Mouse (Mus musculus) kidney, embryonic 14.5 days (tissue): ENCODE data around the gene Neu4. TPM values are rescaled to one million over a fixed set of nuclear protein-coding genes. Genes with fewer than 3 reads are reported as not detected.
"Not testable (repeated sequence)": the region's sequence is repeated elsewhere in the genome, so short reads cannot be mapped to it uniquely, and the experiment has no call there.

Experiments
- ATAC-seq: fragments of 200-750 bp; cut with Nextera tagmentation; 2 replicates; pipeline ENCODE4 v1.8.0; 2017; ENCODE audit warnings: moderate number of reproducible peaks, mild to moderate bottlenecking, moderate TSS enrichment, moderate library complexity; ENCODE audit not compliant: low FRiP score, low TSS enrichment
- H3K27ac ChIP-seq: fragments of 300-500 bp; sonication (generic); 2 replicates; pipeline ENCODE4 v1.5.1; 2014; ENCODE audit warnings: low read depth, mild to moderate bottlenecking, low read length, moderate library complexity, mixed read lengths
- H3K27me3 ChIP-seq: fragments of 300-500 bp; sonication (generic); 2 replicates; pipeline ENCODE4 v1.6.1; 2014; ENCODE audit warnings: mild to moderate bottlenecking, low read length; ENCODE audit not compliant: control insufficient read depth, insufficient read depth
- H3K36me3 ChIP-seq: fragments of 300-500 bp; sonication (generic); 2 replicates; pipeline ENCODE4 v1.6.1; 2014; ENCODE audit warnings: low read length, mixed read lengths; ENCODE audit not compliant: control insufficient read depth, insufficient read depth
- H3K4me1 ChIP-seq: fragments of 300-500 bp; sonication (generic); 2 replicates; pipeline ENCODE4 v1.6.1; 2014; ENCODE audit warnings: low read length, mixed read lengths; ENCODE audit not compliant: control insufficient read depth, insufficient read depth
- H3K4me2 ChIP-seq: fragments of 300-500 bp; sonication (generic); replicated peaks from 2 replicates; pipeline ENCODE4 v1.6.1; 2014; ENCODE audit warnings: low read depth, mild to moderate bottlenecking, low read length
- H3K4me3 ChIP-seq: fragments of 300-500 bp; sonication (generic); 2 replicates; pipeline ENCODE4 v1.5.1; 2014; ENCODE audit warnings: mild to moderate bottlenecking, low read length
- H3K9ac ChIP-seq: fragments of 300-500 bp; sonication (generic); 2 replicates; pipeline ENCODE4 v1.6.1; 2014; ENCODE audit warnings: low read depth, mild to moderate bottlenecking, low read length, moderate library complexity
- H3K9me3 ChIP-seq: fragments of 300-500 bp; sonication (generic); 2 replicates; pipeline ENCODE4 v1.6.1; 2016; ENCODE audit warnings: low read length; ENCODE audit not compliant: control insufficient read depth
- WGBS: fragments of 180-500 bp; shearing (Covaris S2); extraction: QIAGEN DNeasy Blood & Tissue Kit; methylation state at CpG from one replicate; pipeline ENCODE4 v1.1.7; 2014; 5-methylcytosine and 5-hydroxymethylcytosine counted together
- polyA plus RNA-seq: library from polyadenylated mRNA; unstranded; fragments of >200 nt; fragmentation: Nextera tagmentation; extraction: Ambion mirVana; gene quantifications from 2 replicates; pipeline ENCODE4 v1.2.1, GENCODE M21; 2014

The Neu4 gene
- polyA plus RNA-seq = not detected in 2 replicates

DNA sequence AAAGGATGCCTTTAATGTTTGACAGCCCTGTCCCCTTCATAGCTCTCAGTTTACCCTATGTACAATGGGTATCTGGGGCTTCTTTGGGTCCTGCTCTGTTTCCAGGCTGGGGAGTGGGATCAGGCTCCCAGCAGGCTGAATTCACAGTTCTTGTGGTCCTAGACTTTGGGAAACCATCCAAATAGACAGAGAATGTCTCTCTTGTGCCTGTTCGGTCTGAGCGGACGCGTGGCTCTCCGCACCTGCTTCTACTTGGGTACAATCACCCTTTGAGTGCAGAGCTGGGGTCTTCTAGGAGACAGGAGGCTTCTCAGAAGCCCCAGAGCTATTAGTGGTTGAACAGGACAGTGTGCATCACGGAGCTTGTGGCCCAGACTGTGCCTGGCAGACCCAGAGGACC is at the start of gene Neu4:
Gene Neu4, plus strand, starts transcription at position 301 of the 400 bp plus-strand sequence.
- no peak within 1 kb of the TSS for H3K4me2 ChIP-seq
- no peak for ATAC-seq
- H3K27ac ChIP-seq = no peak within 1 kb of the TSS
- H3K36me3 ChIP-seq = no peaks in the 10 kb centered on the region
- no peaks in the 10 kb centered on the region for H3K9me3 ChIP-seq
- no peaks in the 10 kb centered on the region for H3K27me3 ChIP-seq
- H3K9ac ChIP-seq = no peak within 1 kb of the TSS
- no peaks in the 10 kb centered on the region for H3K4me1 ChIP-seq
- no peak within 1 kb of the TSS for H3K4me3 ChIP-seq
- WGBS = 90% methylated on average over 6 of the region's 6 CpGs

DNA sequence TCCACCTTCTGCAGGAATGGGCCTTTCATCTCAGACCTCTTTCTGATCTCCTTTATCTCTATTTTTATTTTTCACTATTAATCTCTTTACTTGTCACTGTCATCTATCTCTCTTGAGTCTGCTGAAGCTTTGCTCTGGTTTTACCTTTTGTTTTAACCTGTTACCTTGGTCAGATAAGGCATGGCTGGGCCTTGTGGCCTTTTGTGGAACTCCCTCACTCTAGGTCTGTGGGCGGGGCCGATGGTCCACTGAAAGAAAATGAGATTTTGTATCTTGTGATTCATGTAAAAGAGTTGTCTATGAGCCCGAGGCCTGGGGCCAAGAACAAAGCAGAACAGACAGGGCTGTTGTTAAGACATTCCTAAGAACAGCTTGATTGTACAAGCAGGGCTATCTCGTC is 49.5 kb upstream of the Neu4 start:
- not testable (repeated sequence) for H3K9ac ChIP-seq, H3K36me3 ChIP-seq, H3K27ac ChIP-seq, H3K27me3 ChIP-seq, H3K4me3 ChIP-seq, H3K4me1 ChIP-seq, H3K9me3 ChIP-seq, H3K4me2 ChIP-seq, ATAC-seq
- WGBS = no CpG with 5 or more reads among the region's 4 CpGs

DNA sequence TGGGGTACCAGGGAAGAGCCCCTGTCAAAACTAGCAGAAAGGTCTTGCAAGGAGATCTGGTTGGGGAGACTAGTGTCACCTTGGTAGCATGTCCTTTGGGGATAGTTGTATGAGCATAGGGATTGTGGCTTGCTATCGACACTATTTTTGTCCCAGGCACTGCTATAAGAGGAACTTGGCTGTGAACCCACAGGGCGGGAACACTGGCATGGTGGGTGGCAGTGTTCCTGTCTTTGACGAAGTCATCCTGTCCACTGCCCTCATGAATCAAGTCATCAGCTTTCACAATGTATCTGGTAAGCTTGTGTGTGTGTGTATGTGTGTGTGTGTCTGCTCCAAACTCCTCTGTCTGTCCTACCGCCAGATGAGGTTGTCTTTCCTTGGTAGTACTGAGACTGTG is 44.5 kb upstream of the Neu4 start:
- H3K4me2 ChIP-seq, H3K27me3 ChIP-seq, ATAC-seq, H3K4me3 ChIP-seq, H3K9me3 ChIP-seq, H3K36me3 ChIP-seq, H3K4me1 ChIP-seq, H3K9ac ChIP-seq, H3K27ac ChIP-seq: not testable (repeated sequence)
- WGBS = 100% methylated on average over 1 of the region's 4 CpGs

DNA sequence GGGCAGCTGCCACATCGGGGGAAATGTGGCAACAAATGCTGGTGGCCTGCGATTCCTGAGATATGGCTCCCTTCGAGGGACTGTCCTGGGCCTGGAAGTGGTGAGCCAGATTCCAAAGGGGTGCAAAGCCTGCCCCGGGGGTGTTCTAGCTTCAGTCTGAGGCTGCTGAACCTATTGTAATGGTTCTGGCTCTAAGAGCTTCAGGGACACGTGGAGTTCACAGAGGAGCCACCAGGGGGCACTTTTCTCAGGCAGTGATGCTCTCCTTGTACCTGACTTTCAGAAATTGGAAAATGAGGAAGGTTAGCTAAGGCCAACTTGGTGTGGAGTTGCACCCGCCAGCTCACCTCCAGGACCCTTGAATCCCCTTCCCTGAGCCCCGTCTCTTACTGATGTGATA is 42.0 kb upstream of the Neu4 start:
- not testable (repeated sequence) for H3K4me2 ChIP-seq, H3K9me3 ChIP-seq, H3K27me3 ChIP-seq, H3K27ac ChIP-seq, H3K36me3 ChIP-seq, H3K4me1 ChIP-seq, H3K4me3 ChIP-seq, H3K9ac ChIP-seq
- ATAC-seq = 0 out of 2 replicates have a peak, but pooled peaks have one; percentile 25
- WGBS = no CpG with 5 or more reads among the region's 7 CpGs

DNA sequence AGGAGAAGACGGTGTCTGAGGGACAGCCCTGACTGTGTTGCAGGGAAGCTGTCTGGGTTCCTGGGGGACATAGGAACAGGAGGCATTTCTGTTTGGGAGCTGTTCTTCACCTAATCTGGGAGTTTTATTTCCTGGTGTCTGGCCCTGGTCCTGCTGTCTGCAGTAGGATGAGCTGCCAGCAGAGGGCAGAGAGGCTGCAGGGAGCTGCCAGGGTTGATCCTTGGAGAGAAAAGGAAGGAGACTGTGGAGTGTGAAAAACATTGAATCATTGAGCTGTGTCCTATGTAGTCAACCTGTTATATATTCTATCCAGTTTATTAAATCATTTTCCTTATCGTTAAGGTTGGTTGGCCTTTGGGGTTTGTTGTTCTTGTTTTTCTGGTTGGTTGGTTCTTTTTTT is 39.3 kb upstream of the Neu4 start:
- not testable (repeated sequence) for H3K4me2 ChIP-seq, H3K4me3 ChIP-seq, H3K9me3 ChIP-seq, H3K27ac ChIP-seq, H3K9ac ChIP-seq, H3K27me3 ChIP-seq, H3K4me1 ChIP-seq, H3K36me3 ChIP-seq
- ATAC-seq = peak; percentile 80; the same call in 1 of the 2 replicates
- no CpG with 5 or more reads among the region's 2 CpGs for WGBS

DNA sequence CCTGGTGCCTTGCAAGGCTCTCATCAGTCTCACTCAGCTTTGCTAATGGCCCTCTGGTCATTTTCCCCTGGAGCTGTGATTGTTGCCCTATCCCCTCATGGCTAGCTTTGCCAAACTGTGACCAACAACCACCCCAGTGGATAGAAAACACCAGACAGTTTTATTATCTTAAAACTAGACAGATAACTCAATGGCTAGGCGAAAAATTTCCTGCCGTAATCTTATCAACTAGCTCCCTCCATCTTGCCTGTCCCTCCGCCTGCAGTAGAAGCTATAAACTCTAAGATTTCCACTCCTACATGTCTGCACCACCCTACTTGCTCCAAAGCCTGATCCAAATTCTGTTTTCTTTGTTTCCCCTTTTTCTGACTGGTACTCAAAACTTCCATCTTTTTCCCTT is 34.1 kb upstream of the Neu4 start:
- no peaks in the 10 kb centered on the region for H3K9me3 ChIP-seq
- no peak overlapping the region for H3K9ac ChIP-seq
- no peaks in the 10 kb centered on the region for H3K4me1 ChIP-seq
- no peak for ATAC-seq
- H3K27me3 ChIP-seq = no peaks in the 10 kb centered on the region
- no peak overlapping the region for H3K4me2 ChIP-seq
- no peaks in the 10 kb centered on the region for H3K36me3 ChIP-seq
- no peak overlapping the region for H3K27ac ChIP-seq
- WGBS = 74% methylated on average over 3 of the region's 3 CpGs
- H3K4me3 ChIP-seq = no peak overlapping the region

DNA sequence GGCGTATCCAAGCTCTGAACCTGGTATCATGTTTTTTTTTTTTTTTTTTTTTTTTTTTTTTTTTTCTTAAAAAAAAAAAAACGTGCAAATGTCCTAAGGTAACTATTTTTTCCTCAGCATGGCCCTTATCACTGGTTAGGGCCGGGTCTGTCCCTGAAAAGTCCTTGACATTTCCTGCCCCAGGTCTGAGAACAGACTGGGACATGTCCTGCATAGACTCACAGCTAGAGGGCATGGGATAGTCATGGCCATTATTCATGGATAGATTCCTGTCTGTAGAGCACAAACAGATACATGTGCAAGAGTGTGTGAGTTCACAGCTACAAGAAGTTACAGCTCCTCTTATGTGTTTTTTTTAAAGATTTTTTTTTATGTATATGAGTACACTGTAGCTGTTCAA is 31.5 kb upstream of the Neu4 start:
- H3K36me3 ChIP-seq = no peaks in the 10 kb centered on the region
- no peak overlapping the region for H3K9ac ChIP-seq
- no peak overlapping the region for H3K27ac ChIP-seq
- ATAC-seq = no peak
- H3K4me1 ChIP-seq = no peaks in the 10 kb centered on the region
- no peak overlapping the region for H3K4me3 ChIP-seq
- H3K9me3 ChIP-seq = no peaks in the 10 kb centered on the region
- WGBS = 77% methylated on average over 3 of the region's 3 CpGs
- H3K27me3 ChIP-seq = no peaks in the 10 kb centered on the region
- H3K4me2 ChIP-seq = no peak overlapping the region

DNA sequence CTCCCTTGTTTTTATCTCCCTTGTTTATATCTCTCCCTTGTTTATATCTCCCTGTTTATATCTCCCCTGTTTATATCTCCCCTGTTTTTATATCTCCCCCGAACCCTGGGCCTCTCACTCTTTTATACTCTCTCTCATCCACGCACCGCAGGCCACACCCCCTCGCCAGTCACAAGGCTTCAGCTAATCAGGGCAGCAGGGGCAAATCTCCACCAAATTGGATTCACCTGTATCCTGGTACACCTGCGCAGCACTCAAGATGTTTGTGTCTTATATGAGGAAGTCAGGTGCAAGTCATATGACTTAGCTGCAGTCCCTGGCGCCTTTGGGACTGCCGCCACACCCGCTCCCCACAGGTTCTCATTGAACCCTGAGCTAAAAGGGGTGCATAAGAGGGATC is 30.0 kb upstream of the Neu4 start, which contains the start of gene Gal3st2c:
Gene Gal3st2c, plus strand, starts transcription at position 301 of the 400 bp plus-strand sequence.
- not testable (repeated sequence) for H3K9ac ChIP-seq, ATAC-seq

DNA sequence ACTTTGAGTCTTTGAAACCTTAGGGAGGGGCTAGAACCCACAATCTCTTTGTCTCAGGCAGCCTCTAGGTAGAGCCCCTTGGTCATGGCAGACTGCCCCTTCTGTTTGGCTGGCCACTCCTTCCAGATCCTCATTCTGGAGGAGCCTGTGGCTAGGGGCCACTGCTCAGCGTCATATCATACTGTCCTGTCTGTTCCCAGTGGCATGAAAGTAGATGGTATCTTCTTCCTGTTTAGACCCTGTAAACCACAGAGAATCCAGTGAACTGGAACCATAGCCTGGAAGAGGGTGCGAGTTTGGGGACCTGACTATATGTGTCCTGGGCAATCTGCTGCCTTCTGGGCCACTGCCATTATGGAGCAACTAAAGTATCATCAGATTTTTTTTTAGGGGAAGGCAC is 29.2 kb upstream of the Neu4 start:
- ATAC-seq, H3K4me2 ChIP-seq, H3K4me3 ChIP-seq, H3K4me1 ChIP-seq, H3K27me3 ChIP-seq, H3K36me3 ChIP-seq, H3K9me3 ChIP-seq, H3K9ac ChIP-seq, H3K27ac ChIP-seq: not testable (repeated sequence)
- 74% methylated on average over 2 of the region's 2 CpGs for WGBS

More for the DNA sequence above, 30.0 kb upstream of the Neu4 start, which contains the start of gene Gal3st2c:
- H3K4me1 ChIP-seq, H3K27ac ChIP-seq, H3K4me2 ChIP-seq, H3K27me3 ChIP-seq, H3K4me3 ChIP-seq, H3K9me3 ChIP-seq, H3K36me3 ChIP-seq: not testable (repeated sequence)
- 93% methylated on average over 7 of the region's 8 CpGs for WGBS

DNA sequence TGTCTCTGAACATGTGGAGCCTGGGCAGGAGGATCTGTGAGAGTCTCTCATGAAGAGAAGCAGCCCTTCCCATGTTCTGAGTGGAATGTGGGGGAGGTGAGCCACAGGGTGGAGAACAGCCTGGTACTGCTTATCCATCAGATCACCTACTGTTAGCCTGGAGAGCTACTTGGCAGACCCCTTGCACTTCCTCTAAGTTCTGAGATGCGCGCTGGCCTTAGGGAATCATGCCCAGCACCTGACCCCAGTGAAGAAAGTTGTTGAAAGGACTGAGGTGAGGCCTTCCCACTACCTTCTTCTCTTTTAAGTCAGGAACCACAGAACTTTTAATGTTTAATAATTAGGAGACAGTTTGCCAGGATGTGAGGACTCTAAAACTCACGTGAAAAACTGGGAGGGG is 28.8 kb upstream of the Neu4 start:
- 88% methylated on average over 3 of the region's 3 CpGs for WGBS
- not testable (repeated sequence) for H3K27ac ChIP-seq, H3K4me3 ChIP-seq, ATAC-seq, H3K27me3 ChIP-seq, H3K4me1 ChIP-seq, H3K9me3 ChIP-seq, H3K36me3 ChIP-seq, H3K4me2 ChIP-seq, H3K9ac ChIP-seq
